Mouse (Mus musculus) heart, embryonic 11.5 days (tissue): ENCODE data around the gene Lrrc4. TPM values are rescaled to one million over a fixed set of nuclear protein-coding genes. Genes with fewer than 3 reads are reported as not detected.
A peak's percentile ranks its signal among the peaks of the same experiment; 100 is the strongest.

Experiments
- ATAC-seq: fragments of 200-750 bp; cut with Nextera tagmentation; replicated peaks from 2 replicates; pipeline ENCODE4 v1.8.0; 2017; ENCODE audit warnings: moderate library complexity; ENCODE audit not compliant: insufficient number of reproducible peaks, low FRiP score, low TSS enrichment
- H3K27ac ChIP-seq: fragments of 300-500 bp; sonication (generic); 2 replicates; pipeline ENCODE4 v1.5.1; 2014; ENCODE audit warnings: mild to moderate bottlenecking, low read depth, low read length
- H3K27me3 ChIP-seq: fragments of 300-500 bp; sonication (generic); 2 replicates; pipeline ENCODE4 v1.6.1; 2014; ENCODE audit warnings: mild to moderate bottlenecking, low read length, mixed read lengths; ENCODE audit not compliant: control insufficient read depth, insufficient read depth
- H3K36me3 ChIP-seq: fragments of 300-500 bp; sonication (generic); 2 replicates; pipeline ENCODE4 v1.6.1; 2014; ENCODE audit warnings: mild to moderate bottlenecking, low read length, moderate library complexity, mixed read lengths; ENCODE audit not compliant: control insufficient read depth, insufficient read depth
- H3K4me1 ChIP-seq: fragments of 300-500 bp; sonication (generic); 2 replicates; pipeline ENCODE4 v1.6.1; 2014; ENCODE audit warnings: low read length; ENCODE audit not compliant: control insufficient read depth, insufficient read depth
- H3K4me2 ChIP-seq: fragments of 300-500 bp; sonication (generic); 2 replicates; pipeline ENCODE4 v1.6.1; 2014; ENCODE audit warnings: mild to moderate bottlenecking, moderate library complexity
- H3K4me3 ChIP-seq: fragments of 300-500 bp; sonication (generic); 2 replicates; pipeline ENCODE4 v1.5.1; 2014; ENCODE audit warnings: low read depth, low read length
- H3K9ac ChIP-seq: fragments of 300-500 bp; sonication (generic); 2 replicates; pipeline ENCODE4 v1.6.1; 2014; ENCODE audit warnings: mild to moderate bottlenecking, low read depth, low read length, moderate library complexity
- H3K9me3 ChIP-seq: fragments of 300-500 bp; sonication (generic); replicated peaks from 2 replicates; pipeline ENCODE4 v1.6.1; 2016; ENCODE audit warnings: low read length; ENCODE audit not compliant: control insufficient read depth
- WGBS: fragments of 180-500 bp; shearing (Covaris S2); extraction: QIAGEN DNeasy Blood & Tissue Kit; methylation state at CpG from one replicate; pipeline ENCODE4 v1.1.7; 2014; ENCODE audit not compliant: insufficient replicate concordance; 5-methylcytosine and 5-hydroxymethylcytosine counted together
- polyA plus RNA-seq: library from polyadenylated mRNA; unstranded; fragments of >200 nt; fragmentation: Nextera tagmentation; extraction: Ambion mirVana; gene quantifications from 2 replicates; pipeline ENCODE4 v1.2.1, GENCODE M21; 2014

Lrrc4 gene
- polyA plus RNA-seq, 1 experiment from 2014 or later, result 1.1 TPM

- Histone ChIP-seq H3K4me3 (no peak overlapping the region), H3K9me3 (no peaks in the 10 kb centered on the region), H3K4me1 (peaks cover 46% of the 10 kb centered on the region), H3K27ac (no peak overlapping the region), H3K27me3 (no peaks in the 10 kb centered on the region), H3K4me2 (no peak overlapping the region), H3K36me3 (no peaks in the 10 kb centered on the region), H3K9ac (no peak overlapping the region)
- no peak for ATAC-seq
- WGBS, result 40% methylated on average over 4 of the region's 4 CpGs
Measured at GRCm38 (mm10) chr6:28789685-28790084, 41.9 kb downstream of the Lrrc4 start.

GRCm38 (mm10) chr6:28787133-28787532 is 44.4 kb downstream of the Lrrc4 start:
- no peak for ATAC-seq
- no peak overlapping the region for H3K9ac ChIP-seq
- peaks cover 50% of the 10 kb centered on the region for H3K4me1 ChIP-seq
- H3K27me3 ChIP-seq, result no peaks in the 10 kb centered on the region
- WGBS, result 51% methylated on average over 6 of the region's 6 CpGs
- H3K36me3 ChIP-seq, result no peaks in the 10 kb centered on the region
- H3K4me2 ChIP-seq, result no peak overlapping the region
- peak overlapping the region; percentile 12; the same call in 1 of the 2 replicates for H3K27ac ChIP-seq
- H3K9me3 ChIP-seq, result no peaks in the 10 kb centered on the region
- H3K4me3 ChIP-seq, result no peak overlapping the region

GRCm38 (mm10) chr6:28785770-28786169 is 45.8 kb downstream of the Lrrc4 start:
- no peak overlapping the region for H3K4me3 ChIP-seq
- H3K9me3 ChIP-seq, result no peaks in the 10 kb centered on the region
- H3K9ac ChIP-seq, result no peak overlapping the region
- no peak overlapping the region; the same call in 1 of the 2 replicates for H3K4me2 ChIP-seq
- 0 out of 2 replicates have a peak overlapping the region, but pooled peaks have one; percentile 18 for H3K27ac ChIP-seq
- 23% methylated on average over 8 of the region's 8 CpGs for WGBS
- no peaks in the 10 kb centered on the region for H3K36me3 ChIP-seq
- peaks cover 45% of the 10 kb centered on the region for H3K4me1 ChIP-seq
- no peak for ATAC-seq
- no peaks in the 10 kb centered on the region for H3K27me3 ChIP-seq

- Histone ChIP-seq H3K4me1 (peaks cover 30% of the 10 kb centered on the region), H3K4me3 (no peak overlapping the region), H3K9ac (no peak overlapping the region), H3K27me3 (no peaks in the 10 kb centered on the region), H3K36me3 (no peaks in the 10 kb centered on the region), H3K4me2 (no peak overlapping the region), H3K9me3 (no peaks in the 10 kb centered on the region), H3K27ac (peak overlapping the region; percentile 7; the same call in 1 of the 2 replicates)
- ATAC-seq, result no peak
- 77% methylated on average over 5 of the region's 5 CpGs for WGBS
Measured at GRCm38 (mm10) chr6:28783953-28784352, 47.6 kb downstream of the Lrrc4 start.

- H3K4me2 ChIP-seq, result no peak overlapping the region
- no peak for ATAC-seq
- no peak overlapping the region for H3K4me3 ChIP-seq
- 67% methylated on average over 4 of the region's 4 CpGs for WGBS
- peak overlapping the region; percentile 43 for H3K27ac ChIP-seq
- H3K4me1 ChIP-seq, result peaks cover 27% of the 10 kb centered on the region
- H3K9me3 ChIP-seq, result no peaks in the 10 kb centered on the region
- H3K36me3 ChIP-seq, result no peaks in the 10 kb centered on the region
- no peaks in the 10 kb centered on the region for H3K27me3 ChIP-seq
- H3K9ac ChIP-seq, result no peak overlapping the region
Measured at GRCm38 (mm10) chr6:28783082-28783647, 48.4 kb downstream of the Lrrc4 start.

- H3K4me1 ChIP-seq, result peaks cover 19% of the 10 kb centered on the region
- ATAC-seq, result no peak
- H3K36me3 ChIP-seq, result no peaks in the 10 kb centered on the region
- no peak overlapping the region for H3K27ac ChIP-seq
- H3K27me3 ChIP-seq, result no peaks in the 10 kb centered on the region
- H3K4me2 ChIP-seq, result no peak overlapping the region
- 79% methylated on average over 3 of the region's 3 CpGs for whole genome bisulfite sequencing
- H3K4me3 ChIP-seq, result no peak overlapping the region
- no peak overlapping the region for H3K9ac ChIP-seq
- no peaks in the 10 kb centered on the region for H3K9me3 ChIP-seq
Measured at GRCm38 (mm10) chr6:28781696-28782095, 49.9 kb downstream of the Lrrc4 start.

- Histone ChIP-seq H3K27me3 (no peaks in the 10 kb centered on the region), H3K27ac (no peak overlapping the region), H3K4me1 (no peaks in the 10 kb centered on the region), H3K4me2 (no peak overlapping the region), H3K4me3 (no peak overlapping the region), H3K9me3 (no peaks in the 10 kb centered on the region), H3K36me3 (no peaks in the 10 kb centered on the region), H3K9ac (no peak overlapping the region)
- ATAC-seq, result no peak
- 43% methylated on average over 2 of the region's 2 CpGs for WGBS
Measured at GRCm38 (mm10) chr6:28771331-28771730, 60.2 kb downstream of the Lrrc4 start.

- Histone ChIP-seq H3K27me3 (no peaks in the 10 kb centered on the region), H3K27ac (no peak overlapping the region), H3K9ac (no peak overlapping the region), H3K4me2 (no peak overlapping the region), H3K9me3 (no peaks in the 10 kb centered on the region), H3K4me1 (no peaks in the 10 kb centered on the region; the same call in none of the 2 replicates), H3K4me3 (no peak overlapping the region), H3K36me3 (no peaks in the 10 kb centered on the region; the same call in 1 of the 2 replicates)
- no peak for ATAC-seq
- 86% methylated on average over 6 of the region's 6 CpGs for WGBS
Measured at GRCm38 (mm10) chr6:28767891-28768481, 63.6 kb downstream of the Lrrc4 start.

- Histone ChIP-seq H3K36me3 (no peaks in the 10 kb centered on the region; the same call in 1 of the 2 replicates), H3K27ac (no peak overlapping the region), H3K4me3 (no peak overlapping the region), H3K9me3 (no peaks in the 10 kb centered on the region), H3K4me2 (no peak overlapping the region), H3K27me3 (no peaks in the 10 kb centered on the region), H3K9ac (no peak overlapping the region), H3K4me1 (no peaks in the 10 kb centered on the region; the same call in none of the 2 replicates)
- no peak for ATAC-seq
- WGBS, result 70% methylated on average over 3 of the region's 3 CpGs
Measured at GRCm38 (mm10) chr6:28766622-28767021, 64.9 kb downstream of the Lrrc4 start.
